Mouse (Mus musculus) cerebellum, adult 8-10 months (tissue): ENCODE results near the gene Foxn3.

Experiments
- DNase-seq: peaks from one replicate; pipeline ENCODE4 v3.0.0; 2022

Foxn3 gene

DNA sequence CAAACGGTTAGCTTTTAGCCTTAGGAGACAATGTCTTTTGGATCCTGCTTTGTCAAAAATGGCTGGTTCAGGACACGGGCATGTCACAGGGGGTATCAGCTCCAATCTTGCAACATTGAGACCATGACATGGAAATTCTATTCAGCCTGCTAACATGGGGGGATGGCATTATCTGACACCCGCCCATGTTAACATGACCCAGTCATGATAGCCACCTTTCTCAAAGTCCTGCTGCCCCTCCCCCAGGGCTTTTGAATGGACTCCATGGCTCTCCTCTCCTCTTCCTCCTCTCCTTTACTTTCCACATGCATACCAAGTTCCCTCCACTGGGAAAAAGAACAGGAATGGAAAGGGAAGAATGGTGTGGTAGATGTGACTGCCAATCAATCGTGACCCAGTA is 43.5 kb downstream of the Foxn3 start:
- no peak for DNase-seq

DNA sequence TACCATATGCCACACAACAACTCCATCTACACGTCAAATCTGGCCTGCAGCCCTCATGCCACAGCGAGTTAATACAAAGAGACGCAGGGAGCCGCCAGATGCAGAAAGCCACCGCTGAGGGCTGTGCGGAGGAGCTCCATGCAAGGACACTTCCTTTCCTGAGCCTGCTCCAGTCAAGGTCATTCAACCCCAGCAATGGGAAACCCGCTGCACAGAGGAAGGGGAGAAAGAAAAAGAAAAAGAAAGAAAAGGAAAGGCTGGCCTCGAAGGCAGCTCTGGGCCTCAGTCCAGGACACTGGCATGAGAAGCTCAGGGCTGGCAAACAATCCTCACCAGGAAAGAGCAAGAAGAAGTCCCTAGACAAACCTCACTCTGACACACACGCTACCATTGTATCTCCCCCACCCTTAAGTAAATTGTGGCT is 44.2 kb downstream of the Foxn3 start:
- DNase-seq, result peak; percentile 35

DNA sequence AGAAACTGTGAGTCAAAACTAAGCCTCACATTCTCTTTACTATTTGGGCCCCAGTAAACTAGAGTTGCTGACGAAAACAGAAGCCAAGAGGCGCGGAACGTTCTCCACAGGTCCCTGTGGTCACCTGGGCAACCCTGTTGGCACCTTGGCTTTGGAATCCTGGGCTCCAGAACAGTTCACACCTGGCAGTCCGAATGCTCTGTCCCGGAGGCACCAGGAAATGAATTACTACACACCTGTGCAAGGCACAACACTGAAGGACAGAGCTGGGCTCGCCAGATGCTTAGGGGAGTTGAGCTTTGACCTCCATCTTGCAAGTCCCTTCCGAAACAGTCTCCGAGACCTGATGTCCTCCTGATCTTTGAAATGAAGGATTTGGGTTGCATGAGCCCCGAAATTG is 44.7 kb downstream of the Foxn3 start:
- DNase-seq, result no peak

DNA sequence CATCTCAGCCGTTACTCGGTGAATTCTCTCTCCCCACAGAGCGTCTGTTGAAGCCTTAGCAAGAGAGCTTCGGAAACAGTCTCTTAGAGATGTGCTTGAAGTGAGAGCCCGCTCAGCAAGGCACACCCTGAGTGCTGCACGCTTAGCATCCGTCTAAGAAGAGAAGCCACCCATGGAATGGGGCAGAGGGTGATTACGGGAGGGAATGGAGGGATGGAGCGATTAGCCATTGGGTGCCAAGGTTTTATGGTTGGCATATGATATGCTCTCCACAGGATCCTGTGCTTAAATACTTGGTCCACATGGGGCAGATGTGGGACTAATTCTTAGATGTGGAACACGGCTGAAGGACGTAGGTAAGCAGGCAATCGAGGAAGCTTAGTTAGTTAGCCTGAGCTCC is 45.3 kb downstream of the Foxn3 start:
- no peak for DNase-seq

DNA sequence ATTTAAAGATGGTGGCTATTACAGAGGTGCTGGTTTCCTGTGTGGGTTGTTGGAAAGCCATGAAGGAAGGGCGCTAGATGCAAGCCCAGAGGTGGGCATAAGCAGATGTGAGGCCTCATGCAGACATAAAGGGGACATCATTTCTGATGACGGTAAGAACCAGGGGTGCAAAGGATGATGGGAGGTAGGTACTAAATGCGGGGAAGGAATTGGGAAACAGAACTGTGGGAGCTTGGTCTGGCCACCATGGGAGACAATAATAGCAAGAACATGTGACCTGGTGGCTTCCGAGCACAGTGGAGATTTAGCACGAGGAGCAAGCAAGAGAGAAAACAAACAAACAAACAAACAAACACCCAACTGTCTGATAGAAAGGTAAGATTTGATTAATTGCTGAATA is 46.1 kb downstream of the Foxn3 start:
- no peak for DNase-seq

DNA sequence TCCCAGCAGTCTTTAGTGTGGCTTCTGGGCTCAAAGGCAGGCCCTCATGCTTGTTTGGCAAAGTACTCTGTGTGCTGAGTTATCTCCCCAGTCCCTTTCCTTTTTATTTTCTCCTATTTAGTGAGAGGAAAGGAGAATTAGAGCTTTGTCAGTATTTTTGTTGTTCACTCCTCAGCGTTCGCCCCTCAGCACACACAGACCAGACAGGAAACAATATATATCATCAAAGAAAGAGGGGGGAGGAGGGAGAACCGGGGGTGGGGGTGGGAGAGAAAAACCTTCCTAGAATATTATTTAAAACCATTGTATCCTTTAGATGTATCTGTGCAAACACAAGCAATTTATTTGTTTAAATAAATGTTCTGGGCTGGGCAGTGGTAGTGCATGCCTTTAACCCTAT is 47.9 kb downstream of the Foxn3 start:
- no peak for DNase-seq

DNA sequence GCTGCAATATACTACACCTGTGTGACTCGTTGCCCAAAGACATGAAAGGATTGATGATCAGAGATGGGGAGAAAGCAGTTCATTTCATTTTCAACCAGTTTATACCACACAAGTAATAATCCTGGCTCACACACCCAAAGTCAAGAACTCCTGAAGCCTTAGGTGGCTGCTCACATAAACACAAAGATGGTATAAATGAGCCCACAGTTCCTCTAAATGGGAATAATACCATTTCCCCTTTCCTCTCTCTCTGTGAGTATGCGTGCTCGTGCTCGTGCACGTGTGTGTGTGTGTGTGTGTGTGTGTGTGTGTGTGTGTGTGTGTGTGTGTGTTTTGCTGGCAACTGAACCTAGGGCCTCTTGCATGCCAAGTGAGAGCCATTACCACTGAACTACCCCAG is 51.7 kb downstream of the Foxn3 start:
- no peak for DNase-seq

DNA sequence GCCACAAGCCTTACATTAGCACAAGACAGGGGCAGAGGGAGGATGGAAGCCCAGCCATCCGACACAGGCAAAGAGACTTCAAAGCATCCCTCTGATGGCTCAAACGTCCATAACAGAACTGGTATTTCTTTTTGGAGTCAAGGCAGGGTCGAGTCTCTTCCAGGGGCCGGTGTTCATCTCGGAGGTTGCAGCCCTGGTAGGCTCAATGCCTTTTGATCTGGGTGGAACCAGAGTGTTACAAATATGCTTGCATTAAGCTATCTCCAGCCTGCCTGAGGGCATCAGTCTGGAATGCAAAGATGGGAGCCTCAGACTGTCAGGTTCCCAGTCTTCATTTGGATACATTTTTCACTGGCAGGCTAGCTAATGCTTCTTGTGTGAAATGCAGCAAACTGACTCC is 52.6 kb downstream of the Foxn3 start:
- DNase-seq, result no peak

DNA sequence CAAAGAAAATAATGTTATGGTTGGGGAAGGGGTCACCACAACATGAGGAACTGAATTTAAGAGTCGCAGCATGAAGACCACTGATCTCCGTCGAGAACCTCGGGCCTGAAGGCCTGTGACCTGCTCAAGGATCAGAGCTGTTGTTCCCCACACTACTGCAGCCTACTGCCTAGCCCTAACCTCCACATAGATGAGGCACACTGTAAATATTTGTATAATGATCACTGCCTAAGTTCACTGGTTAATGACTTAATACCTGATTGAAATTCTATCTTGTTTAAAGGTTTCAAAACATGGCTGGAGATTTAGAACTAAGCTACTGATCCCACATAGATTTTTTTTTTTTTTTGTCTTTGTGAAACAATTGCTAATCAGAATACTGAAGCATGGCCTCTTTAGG is 61.2 kb downstream of the Foxn3 start:
- DNase-seq, result no peak

DNA sequence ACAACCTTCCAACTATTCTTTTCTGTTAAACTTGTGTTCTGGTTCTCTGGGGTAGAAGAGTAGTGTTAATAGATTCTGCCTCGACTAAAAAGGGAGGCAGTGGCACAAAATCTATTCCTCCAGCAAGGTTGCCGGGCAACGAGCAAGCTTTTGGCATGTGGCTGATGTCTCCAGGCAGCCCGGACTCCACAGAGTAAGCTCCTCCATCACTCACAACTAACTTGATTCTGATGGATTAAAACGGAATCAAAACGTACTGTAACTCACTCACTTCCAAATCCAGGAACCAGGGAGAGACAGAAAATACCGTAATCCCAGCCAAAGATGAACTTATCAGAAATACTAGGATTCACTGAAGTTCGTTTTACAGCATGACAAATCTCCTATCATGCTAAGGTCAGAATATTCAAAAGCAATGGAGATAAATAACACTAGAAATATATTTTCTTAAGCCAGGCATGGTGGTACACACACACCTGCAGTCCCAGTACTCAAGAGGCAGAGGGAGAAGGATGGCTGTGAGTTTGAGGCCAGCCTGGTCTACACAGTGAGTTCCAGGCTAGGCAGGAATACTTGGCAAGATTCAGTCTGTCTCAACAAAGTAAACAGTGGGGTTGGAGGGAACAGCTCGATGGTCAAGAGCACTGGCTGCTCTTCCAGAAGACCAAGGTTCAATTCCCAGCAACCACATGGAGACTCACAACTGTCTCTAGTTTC is 64.2 kb downstream of the Foxn3 start:
- DNase-seq, result no peak

DNA sequence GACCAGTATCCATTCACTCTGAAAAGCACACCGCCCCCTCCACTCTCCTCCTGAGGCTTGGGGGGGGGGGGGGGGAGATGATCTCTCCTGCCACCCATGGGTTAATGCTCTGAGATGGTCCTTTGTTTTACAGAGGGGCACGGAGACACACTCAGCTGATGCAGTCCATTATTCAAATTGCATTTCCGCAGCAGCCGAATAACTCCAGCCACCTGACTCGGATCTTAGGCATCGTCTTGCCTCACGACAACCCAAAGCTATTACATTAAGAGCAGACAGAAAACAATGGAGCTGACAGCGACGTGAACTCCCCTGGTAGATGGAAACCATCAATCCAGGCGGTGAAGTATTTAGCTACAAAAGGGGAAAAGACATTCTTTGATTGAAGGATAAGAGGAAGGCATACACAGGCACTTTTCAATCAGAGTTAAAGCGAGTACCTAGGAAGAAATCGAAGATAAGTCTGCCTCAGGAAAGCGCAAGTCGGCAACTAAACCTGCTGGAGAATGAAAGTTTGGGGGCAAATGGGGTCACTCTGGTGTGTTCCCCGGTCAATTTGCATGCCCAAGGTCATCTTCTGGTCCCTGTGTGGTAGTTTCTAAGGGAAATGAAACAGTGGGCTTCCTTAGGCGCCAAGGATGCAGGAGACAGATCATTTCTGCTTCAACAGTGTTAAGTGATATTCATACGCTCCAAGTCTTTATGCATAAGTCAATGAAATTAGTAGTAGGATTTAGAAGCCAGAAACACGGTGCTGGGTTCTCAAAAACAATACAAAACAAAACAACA is 65.0 kb downstream of the Foxn3 start:
- no peak for DNase-seq

DNA sequence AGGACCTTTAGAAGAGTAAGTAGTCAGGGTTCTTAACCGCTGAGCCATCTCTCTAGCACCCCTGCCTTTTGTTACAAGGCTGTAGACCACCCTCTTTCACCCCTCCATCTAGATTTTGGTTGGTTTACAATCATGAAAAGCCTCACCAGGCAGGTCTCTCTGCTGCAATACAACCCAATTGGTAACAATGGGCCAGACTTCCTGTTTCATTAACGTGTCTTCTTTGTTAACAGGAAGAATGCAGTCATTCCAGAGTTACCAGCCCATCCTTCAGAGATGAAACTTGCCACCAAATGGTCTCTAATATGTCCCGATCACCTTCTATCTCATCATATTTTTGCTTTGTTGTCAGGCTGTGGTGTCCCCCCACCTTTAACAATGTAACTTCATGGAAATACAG is 66.4 kb downstream of the Foxn3 start:
- DNase-seq, result no peak

DNA sequence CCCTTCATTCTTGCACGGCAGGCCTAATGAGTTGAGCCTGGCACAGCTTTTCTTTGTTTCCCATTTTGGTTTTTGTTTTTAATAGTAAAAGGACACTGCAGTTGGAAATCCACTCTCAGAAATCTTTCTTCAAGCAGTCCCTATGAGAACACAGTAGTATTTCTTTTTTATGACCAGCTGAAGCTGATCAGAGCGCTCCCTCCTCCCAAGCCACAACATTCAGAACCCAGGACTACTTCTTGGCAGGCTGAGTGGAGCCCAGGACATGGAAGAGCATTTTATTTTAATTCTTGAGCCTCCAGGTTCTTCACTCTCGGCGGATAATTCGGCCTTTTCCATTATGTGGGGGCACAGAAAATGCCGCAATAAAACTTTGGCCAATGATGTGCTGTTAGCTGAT is 73.2 kb downstream of the Foxn3 start:
- DNase-seq, result no peak

DNA sequence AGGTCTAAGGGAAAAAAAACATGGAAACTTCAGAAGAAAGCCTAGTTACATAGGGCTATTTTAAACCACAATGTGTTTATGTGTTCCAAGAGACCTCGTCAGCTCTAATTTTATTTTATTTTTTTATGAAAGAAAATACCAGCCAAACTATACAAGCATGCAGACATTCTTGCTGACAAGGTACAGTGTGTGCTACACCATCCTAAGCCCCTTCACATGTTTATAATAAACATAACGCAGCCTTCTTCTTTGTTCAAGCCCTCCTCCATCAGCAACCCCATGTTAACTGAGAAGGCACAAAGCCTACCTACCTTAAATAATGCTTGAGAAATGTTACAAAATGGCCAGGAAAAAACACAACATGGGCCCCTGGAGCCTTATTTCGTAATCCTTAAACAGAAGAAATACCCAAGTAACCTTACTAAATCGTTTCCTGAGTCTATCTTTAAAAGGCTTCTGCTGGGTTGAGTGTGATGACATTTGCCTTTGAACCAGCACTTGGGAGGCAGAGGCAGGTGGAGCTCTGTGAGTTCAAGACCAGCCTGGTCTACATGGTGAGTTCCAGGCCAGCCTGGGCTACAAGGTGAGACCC is 74.3 kb downstream of the Foxn3 start:
- no peak for DNase-seq

DNA sequence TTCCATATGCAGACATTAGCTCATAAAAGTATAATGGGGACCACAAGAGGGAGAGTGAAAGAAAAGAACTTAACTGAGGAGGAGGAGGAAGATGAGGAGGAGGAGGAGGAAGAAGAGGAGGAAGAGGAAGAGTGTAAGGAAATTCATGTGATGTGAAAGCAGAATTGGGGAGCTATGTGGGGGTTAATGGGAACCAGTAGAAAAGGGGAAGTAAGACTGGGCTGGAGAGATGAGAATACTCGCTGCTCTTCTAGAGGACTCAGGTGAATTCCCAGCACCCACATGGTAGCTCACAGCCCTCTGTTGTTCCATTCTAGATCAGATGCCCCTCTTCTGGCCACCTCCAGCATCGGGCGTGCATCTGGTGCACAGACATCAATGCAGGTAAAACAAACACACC is 83.0 kb downstream of the Foxn3 start:
- DNase-seq, result no peak

DNA sequence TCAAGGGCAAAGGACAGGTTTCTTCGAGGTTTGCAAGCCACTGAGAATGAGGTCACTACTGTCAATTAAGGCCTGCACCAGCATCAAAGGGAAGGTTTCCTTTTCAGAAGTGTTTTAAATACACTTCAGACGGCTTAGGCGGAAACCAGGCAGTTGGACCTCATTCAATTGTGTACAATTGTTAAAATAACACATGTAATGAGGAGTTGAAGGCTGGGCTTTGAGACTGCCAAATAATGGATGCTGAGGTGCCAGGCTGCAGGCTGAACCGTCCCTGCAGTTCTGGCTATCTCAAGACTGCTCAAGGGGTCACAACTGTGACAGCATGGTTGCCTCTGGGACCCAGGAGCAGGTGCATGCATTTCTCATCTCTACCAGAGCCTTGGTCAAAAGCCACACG is 89.2 kb downstream of the Foxn3 start:
- no peak for DNase-seq

DNA sequence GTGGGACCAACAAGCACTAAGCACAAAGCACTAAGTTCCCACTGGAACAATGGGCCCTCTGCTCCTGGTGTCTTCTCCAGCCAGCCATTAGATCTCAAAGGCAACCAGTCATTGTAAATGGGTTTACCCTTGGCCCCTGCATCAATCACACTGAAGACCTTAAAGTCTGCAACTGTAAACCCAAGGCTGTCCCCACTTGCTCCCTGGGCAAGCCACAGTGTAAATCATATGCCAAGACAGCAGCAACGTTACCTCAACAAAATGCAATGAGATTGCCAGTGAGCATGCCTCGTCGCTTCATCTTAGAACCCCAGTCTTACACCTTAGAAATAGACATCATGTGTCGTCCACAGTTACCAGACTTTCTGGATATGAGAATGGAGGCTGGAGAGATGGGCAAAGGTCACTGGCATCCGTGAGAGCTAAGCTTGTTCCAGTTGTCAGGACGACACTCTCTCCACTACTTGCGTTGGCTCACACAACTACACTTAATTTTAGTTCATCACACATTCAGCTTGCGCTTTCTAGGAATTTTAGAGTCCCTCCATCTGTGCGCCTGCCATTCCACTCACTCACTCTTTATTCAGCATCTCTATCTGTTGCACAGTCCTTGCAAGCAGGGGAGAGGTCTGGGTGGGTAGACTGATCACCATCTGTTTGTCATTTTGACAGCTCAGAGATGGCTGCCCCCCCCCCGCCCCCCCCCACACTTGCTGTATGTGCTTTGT is 89.8 kb downstream of the Foxn3 start:
- no peak for DNase-seq

DNA sequence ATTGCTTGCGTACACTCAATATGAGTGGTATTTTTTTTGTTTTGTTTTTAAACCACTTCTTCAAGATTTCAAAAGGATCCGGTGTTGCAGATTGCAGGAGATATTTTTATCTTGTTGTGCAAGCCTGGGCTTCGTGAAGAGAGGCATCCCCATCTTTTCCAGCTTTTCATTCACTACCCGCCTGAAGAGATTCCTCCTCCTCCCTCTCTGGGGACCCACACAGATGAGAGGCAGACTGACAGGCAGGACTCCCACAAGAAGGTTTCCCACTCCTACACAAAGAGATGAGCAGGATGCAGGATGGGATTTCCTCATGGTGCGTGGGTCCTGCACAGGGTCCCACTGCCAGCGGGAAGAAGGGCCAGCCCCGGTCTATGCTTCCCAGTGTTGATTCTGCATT is 92.0 kb downstream of the Foxn3 start:
- DNase-seq, result no peak

DNA sequence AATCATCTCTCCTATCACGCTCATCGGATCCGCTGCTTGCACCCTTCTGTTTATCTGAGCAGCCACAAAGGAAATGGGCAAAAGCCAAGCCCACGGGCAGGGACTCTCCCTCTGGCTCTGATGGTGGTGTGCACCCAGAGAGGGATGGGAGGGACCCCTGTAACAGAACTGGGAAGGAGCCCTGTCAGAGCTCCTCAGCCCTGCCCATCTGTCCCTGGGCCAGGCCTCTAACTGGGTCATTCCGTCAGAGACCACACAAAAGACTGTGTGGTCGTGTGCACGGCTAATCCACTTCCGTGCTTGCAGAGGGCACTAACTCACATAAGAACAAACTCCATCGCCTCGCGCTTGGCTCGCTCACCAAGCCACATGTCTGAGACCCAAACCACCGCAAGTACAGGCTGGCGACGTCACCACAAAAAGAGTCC is 95.5 kb downstream of the Foxn3 start:
- DNase-seq, result peak; percentile 44

DNA sequence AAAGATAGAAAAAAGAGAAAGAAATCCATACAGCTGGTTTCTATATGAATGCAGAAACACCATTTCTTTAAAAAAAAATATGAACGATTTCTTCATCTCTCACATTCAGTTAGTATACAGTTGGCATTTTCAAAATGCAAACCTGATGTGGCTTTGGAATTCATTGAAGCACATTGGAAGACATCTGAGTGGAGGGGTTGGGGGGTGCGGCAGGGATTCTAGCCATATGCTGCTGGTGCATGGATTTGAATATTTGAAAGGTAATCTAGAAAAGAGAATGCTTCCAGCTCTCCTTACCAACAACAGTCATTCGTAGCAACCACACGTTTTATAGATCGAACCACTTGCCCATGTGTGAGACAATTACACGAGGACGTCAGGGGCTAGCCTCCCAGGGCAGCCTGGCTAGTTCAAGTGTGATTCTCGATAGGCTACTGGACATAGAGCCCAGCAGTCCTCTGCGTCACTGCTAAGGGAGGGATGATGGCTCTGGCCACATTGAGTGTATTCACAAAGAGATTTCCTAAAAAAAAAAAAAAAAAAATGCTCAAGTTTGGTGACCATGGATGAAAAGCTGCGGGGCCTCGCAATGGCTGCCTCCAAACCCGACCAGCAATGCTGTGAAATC is 96.0 kb downstream of the Foxn3 start:
- DNase-seq, result no peak

DNA sequence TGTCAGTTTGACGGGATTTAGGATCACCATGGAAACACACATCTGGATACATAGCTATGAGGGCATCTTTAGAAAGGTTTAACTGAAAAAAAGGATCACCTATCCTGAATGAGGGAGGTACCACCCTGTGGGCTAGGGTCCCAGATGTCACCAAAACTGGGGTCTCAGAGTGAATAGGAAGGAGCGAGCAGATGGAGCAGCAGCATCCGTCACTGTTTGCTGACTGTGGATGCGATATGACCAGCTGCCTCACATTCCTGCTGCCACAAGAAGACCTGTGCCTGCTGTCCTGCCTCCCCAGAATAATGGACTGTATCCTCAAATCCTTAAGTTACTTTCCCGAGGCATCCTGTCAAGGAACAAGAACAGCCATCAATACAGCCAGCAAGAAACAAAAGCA is 97.0 kb downstream of the Foxn3 start:
- DNase-seq, result no peak

DNA sequence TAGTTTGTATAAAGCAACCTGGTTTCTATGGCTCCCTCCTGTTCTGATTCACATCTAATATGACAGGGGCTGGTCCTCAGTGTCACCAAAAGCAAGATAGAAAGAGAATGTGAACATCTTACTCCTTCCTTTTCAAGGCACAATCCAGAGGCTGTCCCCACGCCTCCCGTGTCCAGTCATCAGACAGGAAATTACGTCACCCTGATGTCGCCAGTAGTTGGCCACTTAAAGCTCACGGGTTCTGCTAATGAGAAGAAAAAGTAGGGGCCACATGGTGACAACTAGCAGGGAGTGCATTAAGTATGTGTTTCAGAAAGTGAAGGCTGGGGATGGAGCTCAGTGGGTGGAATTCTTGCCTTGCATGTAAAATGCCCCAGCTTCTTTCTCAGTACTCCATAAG is 99.1 kb downstream of the Foxn3 start:
- no peak for DNase-seq

DNA sequence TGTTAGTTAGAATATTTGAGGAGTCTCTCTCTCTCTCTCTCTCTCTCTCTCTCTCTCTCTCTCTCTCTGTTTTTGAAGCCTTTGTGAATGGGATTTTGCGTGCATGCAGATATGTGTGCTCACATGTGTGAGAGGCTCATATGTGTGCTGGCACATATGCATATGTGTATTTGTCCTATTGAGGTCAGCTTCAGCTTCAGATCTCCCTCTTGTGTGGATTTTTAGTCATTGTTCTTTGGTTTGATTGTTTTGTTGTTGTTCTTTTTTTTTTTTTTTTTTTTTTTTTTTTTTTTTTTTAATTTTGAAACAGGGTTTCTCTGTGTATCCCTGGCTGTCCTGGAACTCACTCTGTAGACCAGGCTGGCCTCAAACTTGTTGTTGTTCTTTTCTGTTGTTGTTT is 100.5 kb downstream of the Foxn3 start:
- no peak for DNase-seq
